Mouse (Mus musculus): ENCODE data around the gene Wwc2.
"Not testable (repeated sequence)": the region's sequence is repeated elsewhere in the genome, so short reads cannot be mapped to it uniquely, and the experiment has no call there.

The Wwc2 gene

GRCm38 (mm10) chr8:47833944-47834343 is 156.8 kb downstream of the Wwc2 start:
- DNase-seq: no peak

- DNase-seq: no peak
Observed at GRCm38 (mm10) chr8:47832616-47833015, 158.1 kb downstream of the Wwc2 start.

GRCm38 (mm10) chr8:47826911-47827310 is 163.8 kb downstream of the Wwc2 start:
- DNase-seq: no peak

- DNase-seq: no peak
Observed at GRCm38 (mm10) chr8:47825596-47825995, 165.1 kb downstream of the Wwc2 start.

GRCm38 (mm10) chr8:47824182-47824581 is 166.5 kb downstream of the Wwc2 start, which contains the start of gene Cldn22:
Cldn22 (plus strand) TSS chr8:47824482.
- no peak for DNase-seq

GRCm38 (mm10) chr8:47823777-47824176 is 166.9 kb downstream of the Wwc2 start:
- no peak for DNase-seq

- DNase-seq: not testable (repeated sequence)
Observed at GRCm38 (mm10) chr8:47822541-47822940, 168.2 kb downstream of the Wwc2 start.

GRCm38 (mm10) chr8:47821843-47822242 is 168.9 kb downstream of the Wwc2 start, which contains the start of gene Cldn24:
Cldn24 (plus strand) TSS chr8:47822143.
- DNase-seq: no peak

GRCm38 (mm10) chr8:47820914-47821772 is 169.6 kb downstream of the Wwc2 start:
- no peak for DNase-seq

GRCm38 (mm10) chr8:47819034-47819433 is 171.7 kb downstream of the Wwc2 start:
- no peak for DNase-seq

- no peak for DNase-seq
Observed at GRCm38 (mm10) chr8:47811221-47811620, 179.5 kb downstream of the Wwc2 start.

- no peak for DNase-seq
Observed at GRCm38 (mm10) chr8:47810666-47811015, 180.1 kb downstream of the Wwc2 start.

- no peak for DNase-seq
Observed at GRCm38 (mm10) chr8:47809970-47810665, 180.6 kb downstream of the Wwc2 start.

- DNase-seq: no peak
Observed at GRCm38 (mm10) chr8:47804262-47804661, 186.5 kb downstream of the Wwc2 start.

GRCm38 (mm10) chr8:47802349-47802748 is 188.4 kb downstream of the Wwc2 start:
- no peak for DNase-seq

GRCm38 (mm10) chr8:47799438-47799837 is 191.3 kb downstream of the Wwc2 start:
- DNase-seq: no peak

GRCm38 (mm10) chr8:47791986-47792385 is 198.7 kb downstream of the Wwc2 start:
- no peak for DNase-seq

- no peak for DNase-seq
Observed at GRCm38 (mm10) chr8:47787705-47788104, 203.0 kb downstream of the Wwc2 start.

GRCm38 (mm10) chr8:47786323-47786722 is 204.4 kb downstream of the Wwc2 start:
- no peak for DNase-seq

- DNase-seq: no peak
Observed at GRCm38 (mm10) chr8:47784436-47784835, 206.3 kb downstream of the Wwc2 start.

- DNase-seq: no peak
Observed at GRCm38 (mm10) chr8:47783944-47784343, 206.8 kb downstream of the Wwc2 start.

GRCm38 (mm10) chr8:47783544-47783943 is 207.2 kb downstream of the Wwc2 start:
- DNase-seq: no peak

GRCm38 (mm10) chr8:47781881-47782280 is 208.8 kb downstream of the Wwc2 start:
- no peak for DNase-seq

GRCm38 (mm10) chr8:47779589-47779988 is 211.1 kb downstream of the Wwc2 start:
- DNase-seq: no peak
